Mouse (Mus musculus) midbrain, embryonic 14.5 days (tissue): ENCODE measurements around the gene Jmjd6. TPM values are rescaled to one million over a fixed set of nuclear protein-coding genes. Genes with fewer than 3 reads are reported as not detected.
A peak's percentile ranks its signal among the peaks of the same experiment; 100 is the strongest.

Source experiments
- ATAC-seq: fragments of 200-750 bp; cut with Nextera tagmentation; 2 replicates; pipeline ENCODE4 v1.8.0; 2017; ENCODE audit warnings: moderate number of reproducible peaks, moderate library complexity; ENCODE audit not compliant: low FRiP score, low TSS enrichment
- DNase-seq: peaks from one replicate; pipeline ENCODE4 v3.0.0-alpha.2; 2015
- H3K27ac ChIP-seq: fragments of 300-500 bp; sonication (generic); replicated peaks from 2 replicates; pipeline ENCODE4 v1.5.1; 2014; ENCODE audit warnings: mild to moderate bottlenecking, low read depth, low read length, moderate library complexity
- H3K27me3 ChIP-seq: fragments of 300-500 bp; sonication (generic); 2 replicates; pipeline ENCODE4 v1.6.1; 2014; ENCODE audit warnings: low read length, control low read depth, mixed read lengths; ENCODE audit not compliant: control insufficient read depth, insufficient read depth
- H3K36me3 ChIP-seq: fragments of 300-500 bp; sonication (generic); 2 replicates; pipeline ENCODE4 v1.6.1; 2014; ENCODE audit warnings: low read length, control low read depth; ENCODE audit not compliant: control insufficient read depth, insufficient read depth
- H3K4me1 ChIP-seq: fragments of 300-500 bp; sonication (generic); 2 replicates; pipeline ENCODE4 v1.6.1; 2014; ENCODE audit warnings: mild to moderate bottlenecking, antibody characterized with exemption, low read length, control low read depth; ENCODE audit not compliant: control insufficient read depth, insufficient read depth
- H3K4me2 ChIP-seq: fragments of 300-500 bp; sonication (generic); 2 replicates; pipeline ENCODE4 v1.6.1; 2014; ENCODE audit warnings: mild to moderate bottlenecking, low read length, moderate library complexity
- H3K4me3 ChIP-seq: fragments of 300-500 bp; sonication (generic); replicated peaks from 2 replicates; pipeline ENCODE4 v1.5.1; 2014; ENCODE audit warnings: low read depth, low read length
- H3K9ac ChIP-seq: fragments of 300-500 bp; sonication (generic); replicated peaks from 2 replicates; pipeline ENCODE4 v1.6.1; 2014; ENCODE audit warnings: mild to moderate bottlenecking, low read length, moderate library complexity
- H3K9me3 ChIP-seq: fragments of 300-500 bp; sonication (generic); 2 replicates; pipeline ENCODE4 v1.6.1; 2016; ENCODE audit warnings: low read length, control low read depth, mixed read lengths; ENCODE audit not compliant: control insufficient read depth
- WGBS: fragments of 180-500 bp; shearing (Covaris S2); extraction: QIAGEN DNeasy Blood & Tissue Kit; methylation state at CpG from one replicate; pipeline ENCODE4 v1.1.7; 2014; 5-methylcytosine and 5-hydroxymethylcytosine counted together
- polyA plus RNA-seq: library from polyadenylated mRNA; unstranded; fragments of >200 nt; fragmentation: Nextera tagmentation; extraction: Ambion mirVana; gene quantifications from 2 replicates; pipeline ENCODE4 v1.2.1, GENCODE M21; 2014

Jmjd6 gene
- polyA plus RNA-seq, 1 experiment from 2014 or later: 70.8 TPM

- no peaks in the 10 kb centered on the region for H3K9me3 ChIP-seq
- 25% methylated on average over 7 of the region's 7 CpGs for WGBS
- peak overlapping the region; percentile 21; the same call in 1 of the 2 replicates for H3K27ac ChIP-seq
- H3K4me3 ChIP-seq: no peak overlapping the region
- H3K9ac ChIP-seq: no peak overlapping the region
- no peak overlapping the region for H3K4me2 ChIP-seq
- H3K4me1 ChIP-seq: peaks cover 29% of the 10 kb centered on the region
- no peaks in the 10 kb centered on the region for H3K36me3 ChIP-seq
- peak; percentile 93 for DNase-seq
- no peaks in the 10 kb centered on the region for H3K27me3 ChIP-seq
- no peak for ATAC-seq
Measured at GRCm38 (mm10) chr11:116807938-116808606, 35.2 kb downstream of the Jmjd6 start.

DNA sequence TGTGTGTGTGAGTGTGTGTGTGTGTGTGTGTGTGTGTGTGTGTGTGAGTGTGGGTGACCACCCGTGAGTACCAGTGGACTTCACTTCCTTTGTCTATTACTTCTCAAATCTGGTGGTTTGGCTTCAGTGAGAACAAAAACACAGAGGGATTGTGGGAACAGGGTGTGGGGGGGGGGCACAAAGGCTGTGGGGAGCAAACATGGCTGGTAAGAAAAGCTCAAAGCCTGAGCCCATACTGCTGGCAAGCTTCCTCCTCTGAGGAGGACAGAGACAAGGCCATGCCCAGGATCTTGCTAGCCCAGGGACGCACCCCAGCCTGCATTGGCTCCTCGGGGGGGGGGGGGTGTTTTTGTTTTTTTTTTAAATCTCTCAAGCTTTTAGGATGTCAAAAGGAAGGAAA lies 35.7 kb downstream of the Jmjd6 start:
- Histone ChIP-seq H3K4me3 (no peak overlapping the region), H3K27ac (peak overlapping the region; percentile 21; the same call in 1 of the 2 replicates), H3K4me2 (no peak overlapping the region), H3K36me3 (no peaks in the 10 kb centered on the region), H3K9ac (no peak overlapping the region), H3K9me3 (no peaks in the 10 kb centered on the region), H3K27me3 (no peaks in the 10 kb centered on the region), H3K4me1 (peaks cover 24% of the 10 kb centered on the region)
- ATAC-seq (no peak), DNase-seq (no peak)
- WGBS: 62% methylated on average over 3 of the region's 3 CpGs

- Histone ChIP-seq H3K4me1 (peaks cover 20% of the 10 kb centered on the region), H3K9ac (no peak overlapping the region), H3K27me3 (no peaks in the 10 kb centered on the region), H3K4me2 (no peak overlapping the region), H3K4me3 (no peak overlapping the region), H3K36me3 (no peaks in the 10 kb centered on the region), H3K9me3 (no peaks in the 10 kb centered on the region), H3K27ac (no peak overlapping the region)
- 61% methylated on average over 7 of the region's 7 CpGs for WGBS
- no peak for ATAC-seq
- DNase-seq: no peak
Measured at GRCm38 (mm10) chr11:116807116-116807515, 36.1 kb downstream of the Jmjd6 start.

DNA sequence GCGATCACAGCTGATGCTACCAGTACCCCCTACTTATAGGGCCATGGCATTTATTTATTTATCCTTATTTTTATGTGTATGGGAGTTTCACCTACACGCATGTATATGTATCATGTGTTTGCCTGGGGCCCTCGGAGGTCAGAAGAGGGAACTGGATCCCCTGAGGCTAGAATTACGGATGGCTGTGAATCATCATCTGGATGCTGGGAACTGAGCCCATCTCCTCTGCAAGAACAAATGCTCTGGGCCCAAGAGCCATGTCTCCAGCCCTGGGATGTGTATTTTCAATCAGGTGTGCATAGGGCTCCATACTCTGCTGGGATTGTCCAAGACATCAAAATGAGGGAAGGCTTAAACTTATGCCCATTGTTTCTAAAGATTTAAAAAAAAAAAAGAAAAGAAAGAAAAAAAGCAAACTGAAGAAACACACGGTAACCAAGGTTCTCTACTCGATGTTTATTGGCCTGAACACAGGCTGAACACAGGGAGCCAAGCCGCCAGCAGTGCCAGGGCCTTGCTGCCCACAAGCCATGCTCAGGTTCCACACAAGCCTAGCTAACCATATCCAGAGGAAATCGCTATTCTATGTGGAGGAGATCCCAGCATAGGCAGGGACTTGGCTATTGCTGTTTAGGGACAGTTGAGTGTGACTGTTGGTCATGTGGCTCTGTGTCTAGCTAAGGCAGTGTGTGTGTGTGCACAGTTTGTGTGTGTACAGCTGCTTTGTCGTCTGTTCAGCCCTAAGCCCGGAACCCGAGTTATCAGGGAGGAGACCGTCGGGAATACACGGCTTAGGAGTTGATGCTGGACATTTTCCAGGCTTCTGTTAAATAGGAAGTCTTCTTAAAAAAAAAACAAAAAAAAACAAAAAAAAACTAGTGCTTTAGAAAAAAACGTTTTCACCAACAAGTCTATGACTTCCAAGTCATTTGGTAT lies 36.8 kb downstream of the Jmjd6 start:
- H3K9ac ChIP-seq: no peak overlapping the region
- H3K4me2 ChIP-seq: no peak overlapping the region
- H3K36me3 ChIP-seq: no peaks in the 10 kb centered on the region
- no peak overlapping the region for H3K4me3 ChIP-seq
- no peak for DNase-seq
- ATAC-seq: no peak
- H3K27me3 ChIP-seq: no peaks in the 10 kb centered on the region
- WGBS: 83% methylated on average over 15 of the region's 15 CpGs
- no peaks in the 10 kb centered on the region for H3K9me3 ChIP-seq
- H3K4me1 ChIP-seq: peaks cover 14% of the 10 kb centered on the region
- H3K27ac ChIP-seq: no peak overlapping the region

GRCm38 (mm10) chr11:116802709-116803108 lies 40.5 kb downstream of the Jmjd6 start:
- Histone ChIP-seq H3K4me1 (no peaks in the 10 kb centered on the region), H3K27me3 (no peaks in the 10 kb centered on the region), H3K9ac (no peak overlapping the region), H3K9me3 (no peaks in the 10 kb centered on the region), H3K36me3 (no peaks in the 10 kb centered on the region), H3K4me2 (no peak overlapping the region), H3K27ac (no peak overlapping the region), H3K4me3 (no peak overlapping the region)
- ATAC-seq (no peak), DNase-seq (no peak)
- 89% methylated on average over 5 of the region's 5 CpGs for WGBS

GRCm38 (mm10) chr11:116801106-116801505 lies 42.1 kb downstream of the Jmjd6 start:
- no peak overlapping the region for H3K27ac ChIP-seq
- DNase-seq: no peak
- no peaks in the 10 kb centered on the region for H3K27me3 ChIP-seq
- WGBS: 84% methylated on average over 5 of the region's 5 CpGs
- no peak for ATAC-seq
- H3K36me3 ChIP-seq: no peaks in the 10 kb centered on the region
- H3K9ac ChIP-seq: no peak overlapping the region
- no peaks in the 10 kb centered on the region for H3K4me1 ChIP-seq
- no peak overlapping the region for H3K4me2 ChIP-seq
- H3K9me3 ChIP-seq: no peaks in the 10 kb centered on the region
- no peak overlapping the region for H3K4me3 ChIP-seq

GRCm38 (mm10) chr11:116799364-116799763 lies 43.9 kb downstream of the Jmjd6 start:
- WGBS: 93% methylated on average over 5 of the region's 5 CpGs

More at GRCm38 (mm10) chr11:116799364-116799763, 43.9 kb downstream of the Jmjd6 start:
- Histone ChIP-seq H3K9ac (no peak overlapping the region), H3K36me3 (no peaks in the 10 kb centered on the region), H3K27ac (no peak overlapping the region), H3K4me3 (no peak overlapping the region), H3K27me3 (no peaks in the 10 kb centered on the region), H3K4me2 (no peak overlapping the region), H3K4me1 (no peaks in the 10 kb centered on the region), H3K9me3 (no peaks in the 10 kb centered on the region)
- no peak for ATAC-seq
- no peak for DNase-seq
